Mouse (Mus musculus) MEL (cell line): ENCODE data around the gene Nup54. TPM values are rescaled to one million over a fixed set of nuclear protein-coding genes. Genes with fewer than 3 reads are reported as not detected.

Source experiments
- DNase-seq: peaks from one replicate; pipeline ENCODE4 v3.0.0; 2011; ENCODE audit warnings: low read depth, low spot score
- H3K27ac ChIP-seq: 2 replicates; pipeline ENCODE4 v1.5.1; 2012; ENCODE audit warnings: low read depth, mild to moderate bottlenecking, control low read depth, low read length, moderate library complexity; ENCODE audit not compliant: control insufficient read depth
- H3K27me3 ChIP-seq, 2 experiments: fragments of 150-350 bp in 1 of 2; sonication (generic) in 1 of 2; 2 replicates each; pipeline ENCODE4 v1.6.1; 2012; ENCODE audit warnings: low read length in 2 of 2, mild to moderate bottlenecking in 2 of 2, improper control_type of control experiment in 1 of 2, moderate library complexity in 1 of 2; ENCODE audit not compliant: insufficient read depth in 2 of 2, control insufficient read depth in 1 of 2
- H3K36me3 ChIP-seq, 2 experiments: 2 replicates each; pipeline ENCODE4 v1.6.1; 2012 to 2014; ENCODE audit warnings: low read length in 2 of 2, improper control_type of control experiment in 1 of 2, inconsistent platforms in 1 of 2, mild to moderate bottlenecking in 1 of 2; ENCODE audit not compliant: insufficient read depth in 2 of 2, control insufficient read depth in 1 of 2
- H3K4me1 ChIP-seq, 2 experiments: fragments of 150-350 bp in 1 of 2; sonication (generic) in 1 of 2; 2 replicates each; pipeline ENCODE4 v1.6.1; 2012; ENCODE audit warnings: low read length in 2 of 2, improper control_type of control experiment in 1 of 2, mild to moderate bottlenecking in 1 of 2; ENCODE audit not compliant: insufficient read depth in 2 of 2, control insufficient read depth in 1 of 2
- H3K4me3 ChIP-seq, 2 experiments: fragments of 150-350 bp in 1 of 2; sonication (generic) in 1 of 2; 2 replicates each; pipeline ENCODE4 v1.5.1; 2012; ENCODE audit warnings: low read depth in 2 of 2, low read length in 2 of 2, mild to moderate bottlenecking in 2 of 2, moderate library complexity in 2 of 2, control low read depth in 1 of 2, improper control_type of control experiment in 1 of 2; ENCODE audit not compliant: control insufficient read depth in 1 of 2, insufficient read depth in 1 of 2
- H3K79me2 ChIP-seq: 2 replicates; pipeline ENCODE4 v1.6.1; 2012; ENCODE audit warnings: mild to moderate bottlenecking, low read length, moderate library complexity; ENCODE audit not compliant: control insufficient read depth, poor library complexity, insufficient read depth
- H3K9ac ChIP-seq: 2 replicates; pipeline ENCODE4 v1.6.1; 2012; ENCODE audit warnings: low read depth, mild to moderate bottlenecking, control low read depth, low read length, moderate library complexity; ENCODE audit not compliant: control insufficient read depth, poor library complexity, severe bottlenecking
- H3K9me3 ChIP-seq: fragments of 150-350 bp; sonication (generic); replicated peaks from 2 replicates; pipeline ENCODE4 v1.6.1; 2012; ENCODE audit warnings: mild to moderate bottlenecking, low read length, improper control_type of control experiment, moderate library complexity; ENCODE audit not compliant: insufficient read depth
- BHLHE40 ChIP-seq: IDR thresholded peaks from 2 replicates; pipeline ENCODE4 v1.6.1; 2012; ENCODE audit warnings: low read depth, mild to moderate bottlenecking, inconsistent platforms, low read length, improper control_type of control experiment, borderline replicate concordance
- CHD1 ChIP-seq: IDR thresholded peaks from 2 replicates; pipeline ENCODE4 v1.6.1; 2012; ENCODE audit warnings: low read depth, mild to moderate bottlenecking, inconsistent platforms, low read length, improper control_type of control experiment
- CHD2 ChIP-seq: IDR thresholded peaks from 2 replicates; pipeline ENCODE4 v1.6.1; 2011; ENCODE audit warnings: low read length, improper control_type of control experiment
- ELF1 ChIP-seq: IDR thresholded peaks from 2 replicates; pipeline ENCODE4 v1.6.1; 2014; ENCODE audit warnings: low read depth, mild to moderate bottlenecking, inconsistent platforms, low read length, improper control_type of control experiment, moderate library complexity
- EP300 ChIP-seq, 2 experiments: IDR thresholded peaks; 2 replicates each; pipeline ENCODE4 v1.6.1; 2011; ENCODE audit warnings: improper control_type of control experiment in 2 of 2, low read length in 2 of 2, low read depth in 1 of 2, mild to moderate bottlenecking in 1 of 2
- ETS1 ChIP-seq: IDR thresholded peaks from 2 replicates; pipeline ENCODE4 v1.6.1; 2012; ENCODE audit warnings: low read depth, mild to moderate bottlenecking, inconsistent platforms, low read length, improper control_type of control experiment, moderate library complexity
- KAT2A ChIP-seq: conservative IDR thresholded peaks from 2 replicates; pipeline ENCODE4 v1.6.1; 2012; ENCODE audit warnings: low read depth, low read length, improper control_type of control experiment, inconsistent platforms
- MAX ChIP-seq: IDR thresholded peaks from 2 replicates; pipeline ENCODE4 v1.6.1; 2011; ENCODE audit warnings: low read length, improper control_type of control experiment
- MAZ ChIP-seq: IDR thresholded peaks from 2 replicates; pipeline ENCODE4 v1.6.1; 2012; ENCODE audit warnings: low read depth, mild to moderate bottlenecking, inconsistent platforms, low read length, improper control_type of control experiment
- MEF2A ChIP-seq: IDR thresholded peaks from 2 replicates; pipeline ENCODE4 v1.6.1; 2014; ENCODE audit warnings: low read depth, mild to moderate bottlenecking, inconsistent platforms, low read length, improper control_type of control experiment; ENCODE audit not compliant: poor library complexity, insufficient replicate concordance, severe bottlenecking; ENCODE audit errors: extremely low read depth
- MYB ChIP-seq: IDR thresholded peaks from 2 replicates; pipeline ENCODE4 v1.6.1; 2011; ENCODE audit warnings: mild to moderate bottlenecking, low read depth, low read length, improper control_type of control experiment
- NELFE ChIP-seq: IDR thresholded peaks from 2 replicates; pipeline ENCODE4 v1.6.1; 2011; ENCODE audit warnings: low read depth, low read length, improper control_type of control experiment
- NRF1 ChIP-seq: IDR thresholded peaks from 2 replicates; pipeline ENCODE4 v1.6.1; 2014; ENCODE audit warnings: low read depth, mild to moderate bottlenecking, inconsistent platforms, low read length, improper control_type of control experiment, moderate library complexity; ENCODE audit not compliant: poor library complexity, insufficient read depth, severe bottlenecking
- POLR2AphosphoS2 ChIP-seq: IDR thresholded peaks from 2 replicates; pipeline ENCODE4 v1.6.1; 2011; ENCODE audit warnings: low read length, improper control_type of control experiment
- RAD21 ChIP-seq: IDR thresholded peaks from 2 replicates; pipeline ENCODE4 v1.6.1; 2011; ENCODE audit warnings: mild to moderate bottlenecking, low read depth, low read length, improper control_type of control experiment
- USF1 ChIP-seq: IDR thresholded peaks from 2 replicates; pipeline ENCODE4 v1.6.1; 2014; ENCODE audit warnings: low read depth, mild to moderate bottlenecking, inconsistent platforms, low read length, improper control_type of control experiment, moderate library complexity
- USF2 ChIP-seq, 2 experiments: IDR thresholded peaks; 2 replicates each; pipeline ENCODE4 v1.6.1; 2011 to 2012; ENCODE audit warnings: improper control_type of control experiment in 2 of 2, low read length in 2 of 2, borderline replicate concordance in 1 of 2, inconsistent platforms in 1 of 2, low read depth in 1 of 2, mild to moderate bottlenecking in 1 of 2; ENCODE audit not compliant: insufficient read depth in 1 of 2
- ZC3H11A ChIP-seq: IDR thresholded peaks from 2 replicates; pipeline ENCODE4 v1.6.1; 2012; ENCODE audit warnings: low read depth, mild to moderate bottlenecking, inconsistent platforms, low read length, improper control_type of control experiment
- ZKSCAN1 ChIP-seq: IDR thresholded peaks from 2 replicates; pipeline ENCODE4 v1.6.1; 2012; ENCODE audit warnings: low read depth, mild to moderate bottlenecking, inconsistent platforms, low read length, improper control_type of control experiment, moderate library complexity
- ZNF384 ChIP-seq: IDR thresholded peaks from 2 replicates; pipeline ENCODE4 v1.6.1; 2012; ENCODE audit warnings: low read depth, mild to moderate bottlenecking, inconsistent platforms, low read length, improper control_type of control experiment
- polyA plus RNA-seq, 2 experiments: library from polyadenylated mRNA; stranded (reverse) in 1 of 2; unstranded in 1 of 2; fragments of >175 nt in 1 of 2; fragments of >200 nt in 1 of 2; gene quantifications; 2 replicates each; pipeline versions ENCODE4 v1.2.1 to v1.2.4; 2012; ENCODE audit warnings: low replicate concordance in 2 of 2, low read depth in 1 of 2; ENCODE audit not compliant: insufficient read length in 2 of 2, insufficient read depth in 1 of 2, missing spikeins in 1 of 2
- total RNA-seq: library from RNA; depleted of rRNA; stranded (reverse); fragments of 300-350 nt; gene quantifications from 2 replicates; pipeline ENCODE4 v1.2.3, GENCODE M21; 2012

Nup54 gene
- total and polyA plus RNA-seq, 3 experiments, result 67.5 to 106 TPM; not detected in 1

DNA sequence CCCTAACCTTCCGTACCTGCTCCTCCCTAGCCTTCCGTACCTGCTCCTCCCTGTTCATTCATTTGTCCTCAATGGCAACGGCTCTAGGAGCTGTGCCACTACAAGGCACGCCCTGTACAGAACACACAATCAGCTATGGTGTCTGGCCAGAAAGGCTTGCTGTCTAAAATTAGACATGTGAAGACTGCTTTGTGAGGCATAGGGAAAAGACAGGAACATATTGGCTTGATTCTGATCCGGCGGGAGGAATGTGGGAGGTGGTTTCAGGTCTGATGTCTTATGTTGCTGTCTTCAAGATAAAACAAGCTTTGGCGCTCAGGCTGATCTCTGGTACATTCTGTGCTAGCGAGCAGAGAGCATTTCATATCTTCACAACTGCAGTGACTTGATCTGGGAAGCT is 44.4 kb downstream of the Nup54 start:
- Histone ChIP-seq H3K4me1 (peaks cover 0 to 6% of the 10 kb centered on the region in 2 experiments; a peak in 2 of 4 replicates), H3K79me2 (no peaks in the 10 kb centered on the region), H3K27me3 (no peaks in the 10 kb centered on the region; a peak in 2 of 4 replicates), H3K36me3 (peaks cover 0 to 4% of the 10 kb centered on the region in 2 experiments; a peak in 2 of 4 replicates), H3K27ac (no peak overlapping the region), H3K4me3 (no peak overlapping the region), H3K9me3 (no peaks in the 10 kb centered on the region), H3K9ac (no peak overlapping the region)
- no peak for DNase-seq
- TF ChIP-seq CHD1, result no peak
- no peak for TF ChIP-seq KAT2A
- no peak for TF ChIP-seq NELFE
- no peak for TF ChIP-seq USF1
- no peak for TF ChIP-seq MEF2A
- no peak for TF ChIP-seq RAD21
- no peak for TF ChIP-seq BHLHE40
- no peak for TF ChIP-seq POLR2AphosphoS2
- TF ChIP-seq EP300 (IDR thresholded peaks at IDR 0.05; ENCODE audit: low read depth in 1 of 2, low read length in 2 of 2), result no peak
- TF ChIP-seq USF2 (IDR thresholded peaks at IDR 0.05; ENCODE audit: borderline replicate concordance in 1 of 2, insufficient read depth in 1 of 2, low read depth in 1 of 2, low read length in 2 of 2), result no peak
- TF ChIP-seq MAX, result no peak
- TF ChIP-seq ETS1, result no peak
- TF ChIP-seq CHD2, result no peak
- TF ChIP-seq ELF1, result no peak
- TF ChIP-seq ZC3H11A, result no peak

DNA sequence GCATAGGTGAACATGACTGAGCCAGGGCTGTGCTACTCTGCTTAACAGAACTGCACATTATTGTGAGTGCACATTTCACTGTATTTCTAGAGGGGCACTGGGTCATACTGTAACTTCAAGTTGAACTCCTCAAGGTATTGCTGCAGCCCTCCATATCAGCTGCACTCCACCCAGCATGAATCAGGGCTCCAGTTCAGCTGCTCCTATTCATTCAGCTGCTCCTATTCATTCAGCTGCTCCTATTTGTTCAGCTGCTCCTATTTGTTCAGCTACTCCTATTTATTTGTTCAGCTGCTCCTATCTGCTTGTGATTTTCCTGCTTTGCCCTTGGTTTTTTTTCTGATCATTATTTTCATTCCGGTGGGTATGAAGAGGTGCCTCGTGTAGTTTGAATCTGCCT is 45.0 kb downstream of the Nup54 start:
- Histone ChIP-seq H3K4me1 (peaks cover 0 to 3% of the 10 kb centered on the region in 2 experiments; a peak in 2 of 4 replicates), H3K27me3 (no peaks in the 10 kb centered on the region; a peak in 2 of 4 replicates), H3K27ac (no peak overlapping the region), H3K4me3 (no peak overlapping the region), H3K79me2 (no peaks in the 10 kb centered on the region), H3K9ac (no peak overlapping the region), H3K36me3 (0 out of 4 replicates have a peak, but pooled peaks cover 0 to 2% of the 10 kb centered on the region in 2 experiments), H3K9me3 (no peaks in the 10 kb centered on the region)
- TF ChIP-seq MAZ, result no peak
- no peak for TF ChIP-seq ZC3H11A
- TF ChIP-seq MYB, result no peak
- no peak for TF ChIP-seq NELFE
- TF ChIP-seq NRF1, result no peak
- TF ChIP-seq ZNF384, result no peak
- no peak for TF ChIP-seq ZKSCAN1
- no peak for DNase-seq
